Mouse (Mus musculus): ENCODE measurements around the gene Arl14ep. TPM values are rescaled to one million over a fixed set of nuclear protein-coding genes. Genes with fewer than 3 reads are reported as not detected.

The Arl14ep gene
- polyA plus RNA-seq, 1 experiment: 30.5 TPM

GRCm38 (mm10) chr2:106963560-106963959 lies 10.7 kb downstream of the Arl14ep start:
- WGBS: 93% methylated on average over 3 of the region's 3 CpGs
- no peak overlapping the region for H3K4me3 ChIP-seq (replicated peaks; ENCODE audit: insufficient read depth, low read depth, low read length)
- no peaks in the 10 kb centered on the region for H3K27me3 ChIP-seq (ENCODE audit: control insufficient read depth, insufficient read depth, low read length)
- H3K4me1 ChIP-seq (ENCODE audit: control insufficient read depth, insufficient read depth, low read length): no peaks in the 10 kb centered on the region
- TF ChIP-seq CTCF (IDR thresholded peaks at IDR 0.05; ENCODE audit: borderline replicate concordance, insufficient read depth, low read depth, low read length) (no peak), POLR2A (IDR thresholded peaks at IDR 0.05; ENCODE audit: borderline replicate concordance, insufficient read depth, low read length) (no peak)
- no peak overlapping the region for H3K27ac ChIP-seq (ENCODE audit: insufficient read depth, low read length)
- no peak for DNase-seq

- no peaks in the 10 kb centered on the region for H3K4me1 ChIP-seq (ENCODE audit: control insufficient read depth, insufficient read depth, low read length)
- WGBS: 75% methylated on average over 3 of the region's 3 CpGs
- TF ChIP-seq POLR2A (IDR thresholded peaks at IDR 0.05; ENCODE audit: borderline replicate concordance, insufficient read depth, low read length) (no peak), CTCF (IDR thresholded peaks at IDR 0.05; ENCODE audit: borderline replicate concordance, insufficient read depth, low read depth, low read length) (no peak)
- no peak overlapping the region for H3K27ac ChIP-seq (ENCODE audit: insufficient read depth, low read length)
- no peak overlapping the region for H3K4me3 ChIP-seq (replicated peaks; ENCODE audit: insufficient read depth, low read depth, low read length)
- no peak for DNase-seq
- no peaks in the 10 kb centered on the region for H3K27me3 ChIP-seq (ENCODE audit: control insufficient read depth, insufficient read depth, low read length)
Measured at GRCm38 (mm10) chr2:106961650-106962049, 12.6 kb downstream of the Arl14ep start.

GRCm38 (mm10) chr2:106961066-106961465 lies 13.2 kb downstream of the Arl14ep start:
- WGBS: 86% methylated on average over 2 of the region's 2 CpGs
- no peaks in the 10 kb centered on the region for H3K27me3 ChIP-seq (ENCODE audit: control insufficient read depth, insufficient read depth, low read length)
- no peak overlapping the region for H3K4me3 ChIP-seq (replicated peaks; ENCODE audit: insufficient read depth, low read depth, low read length)
- TF ChIP-seq CTCF (IDR thresholded peaks at IDR 0.05; ENCODE audit: borderline replicate concordance, insufficient read depth, low read depth, low read length) (no peak), POLR2A (IDR thresholded peaks at IDR 0.05; ENCODE audit: borderline replicate concordance, insufficient read depth, low read length) (no peak)
- H3K4me1 ChIP-seq (ENCODE audit: control insufficient read depth, insufficient read depth, low read length): no peaks in the 10 kb centered on the region
- H3K27ac ChIP-seq (ENCODE audit: insufficient read depth, low read length): no peak overlapping the region
- DNase-seq: no peak

GRCm38 (mm10) chr2:106960237-106960636 lies 14.0 kb downstream of the Arl14ep start:
- H3K27ac ChIP-seq (ENCODE audit: insufficient read depth, low read length): no peak overlapping the region
- 32% methylated on average over 7 of the region's 7 CpGs for WGBS
- no peak overlapping the region for H3K4me3 ChIP-seq (replicated peaks; ENCODE audit: insufficient read depth, low read depth, low read length)
- peak in 1 of 2 experiments; percentile 26 for DNase-seq
- no peak for TF ChIP-seq POLR2A (IDR thresholded peaks at IDR 0.05; ENCODE audit: borderline replicate concordance, insufficient read depth, low read length)
- peak; percentile 47; the same call in 1 of the 2 replicates for TF ChIP-seq CTCF (IDR thresholded peaks at IDR 0.05; ENCODE audit: borderline replicate concordance, insufficient read depth, low read depth, low read length)
- H3K27me3 ChIP-seq (ENCODE audit: control insufficient read depth, insufficient read depth, low read length): no peaks in the 10 kb centered on the region
- no peaks in the 10 kb centered on the region for H3K4me1 ChIP-seq (ENCODE audit: control insufficient read depth, insufficient read depth, low read length)

GRCm38 (mm10) chr2:106959380-106959779 lies 14.8 kb downstream of the Arl14ep start:
- TF ChIP-seq CTCF (IDR thresholded peaks at IDR 0.05; ENCODE audit: borderline replicate concordance, insufficient read depth, low read depth, low read length) (no peak), POLR2A (IDR thresholded peaks at IDR 0.05; ENCODE audit: borderline replicate concordance, insufficient read depth, low read length) (no peak)
- WGBS: 91% methylated on average over 5 of the region's 5 CpGs
- no peak overlapping the region for H3K4me3 ChIP-seq (replicated peaks; ENCODE audit: insufficient read depth, low read depth, low read length)
- H3K27ac ChIP-seq (ENCODE audit: insufficient read depth, low read length): no peak overlapping the region
- no peak for DNase-seq
- H3K4me1 ChIP-seq (ENCODE audit: control insufficient read depth, insufficient read depth, low read length): no peaks in the 10 kb centered on the region
- no peaks in the 10 kb centered on the region for H3K27me3 ChIP-seq (ENCODE audit: control insufficient read depth, insufficient read depth, low read length)

- TF ChIP-seq POLR2A (IDR thresholded peaks at IDR 0.05; ENCODE audit: borderline replicate concordance, insufficient read depth, low read length) (no peak), CTCF (IDR thresholded peaks at IDR 0.05; ENCODE audit: borderline replicate concordance, insufficient read depth, low read depth, low read length) (no peak)
- H3K4me3 ChIP-seq (replicated peaks; ENCODE audit: insufficient read depth, low read depth, low read length): no peak overlapping the region
- H3K4me1 ChIP-seq (ENCODE audit: control insufficient read depth, insufficient read depth, low read length): no peaks in the 10 kb centered on the region
- H3K27me3 ChIP-seq (ENCODE audit: control insufficient read depth, insufficient read depth, low read length): no peaks in the 10 kb centered on the region
- no peak for DNase-seq
- 85% methylated on average over 6 of the region's 6 CpGs for WGBS
- H3K27ac ChIP-seq (ENCODE audit: insufficient read depth, low read length): no peak overlapping the region
Measured at GRCm38 (mm10) chr2:106958916-106959315, 15.3 kb downstream of the Arl14ep start.

GRCm38 (mm10) chr2:106956146-106956545 lies 18.1 kb downstream of the Arl14ep start:
- no peak for TF ChIP-seq CTCF (IDR thresholded peaks at IDR 0.05; ENCODE audit: borderline replicate concordance, insufficient read depth, low read depth, low read length)
- TF ChIP-seq POLR2A (IDR thresholded peaks at IDR 0.05; ENCODE audit: borderline replicate concordance, insufficient read depth, low read length): no peak
- no peak overlapping the region for H3K4me3 ChIP-seq (replicated peaks; ENCODE audit: insufficient read depth, low read depth, low read length)
- no peaks in the 10 kb centered on the region for H3K27me3 ChIP-seq (ENCODE audit: control insufficient read depth, insufficient read depth, low read length)
- no peak overlapping the region for H3K27ac ChIP-seq (ENCODE audit: insufficient read depth, low read length)
- DNase-seq: no peak
- H3K4me1 ChIP-seq (ENCODE audit: control insufficient read depth, insufficient read depth, low read length): no peaks in the 10 kb centered on the region
- 36% methylated on average over 6 of the region's 6 CpGs for WGBS

GRCm38 (mm10) chr2:106955621-106956020 lies 18.6 kb downstream of the Arl14ep start:
- peak; percentile 19; the same call in 1 of the 2 replicates for TF ChIP-seq CTCF (IDR thresholded peaks at IDR 0.05; ENCODE audit: borderline replicate concordance, insufficient read depth, low read depth, low read length)
- no peak for TF ChIP-seq POLR2A (IDR thresholded peaks at IDR 0.05; ENCODE audit: borderline replicate concordance, insufficient read depth, low read length)
- no peaks in the 10 kb centered on the region for H3K4me1 ChIP-seq (ENCODE audit: control insufficient read depth, insufficient read depth, low read length)
- 9% methylated on average over 10 of the region's 10 CpGs for WGBS
- H3K27ac ChIP-seq (ENCODE audit: insufficient read depth, low read length): no peak overlapping the region
- H3K4me3 ChIP-seq (replicated peaks; ENCODE audit: insufficient read depth, low read depth, low read length): no peak overlapping the region
- peak in 1 of 2 experiments; percentile 42 for DNase-seq
- no peaks in the 10 kb centered on the region for H3K27me3 ChIP-seq (ENCODE audit: control insufficient read depth, insufficient read depth, low read length)
